Mouse (Mus musculus) liver, adult (tissue): ENCODE data around the gene Pbxip1.
A peak's percentile ranks its signal among the peaks of the same experiment; 100 is the strongest.

Source experiments
- GATA4 ChIP-seq: IDR thresholded peaks from 2 replicates; pipeline ENCODE4 v1.6.1; 2014; ENCODE audit warnings: mild to moderate bottlenecking, low read length; ENCODE audit not compliant: insufficient replicate concordance

The Pbxip1 gene

DNA sequence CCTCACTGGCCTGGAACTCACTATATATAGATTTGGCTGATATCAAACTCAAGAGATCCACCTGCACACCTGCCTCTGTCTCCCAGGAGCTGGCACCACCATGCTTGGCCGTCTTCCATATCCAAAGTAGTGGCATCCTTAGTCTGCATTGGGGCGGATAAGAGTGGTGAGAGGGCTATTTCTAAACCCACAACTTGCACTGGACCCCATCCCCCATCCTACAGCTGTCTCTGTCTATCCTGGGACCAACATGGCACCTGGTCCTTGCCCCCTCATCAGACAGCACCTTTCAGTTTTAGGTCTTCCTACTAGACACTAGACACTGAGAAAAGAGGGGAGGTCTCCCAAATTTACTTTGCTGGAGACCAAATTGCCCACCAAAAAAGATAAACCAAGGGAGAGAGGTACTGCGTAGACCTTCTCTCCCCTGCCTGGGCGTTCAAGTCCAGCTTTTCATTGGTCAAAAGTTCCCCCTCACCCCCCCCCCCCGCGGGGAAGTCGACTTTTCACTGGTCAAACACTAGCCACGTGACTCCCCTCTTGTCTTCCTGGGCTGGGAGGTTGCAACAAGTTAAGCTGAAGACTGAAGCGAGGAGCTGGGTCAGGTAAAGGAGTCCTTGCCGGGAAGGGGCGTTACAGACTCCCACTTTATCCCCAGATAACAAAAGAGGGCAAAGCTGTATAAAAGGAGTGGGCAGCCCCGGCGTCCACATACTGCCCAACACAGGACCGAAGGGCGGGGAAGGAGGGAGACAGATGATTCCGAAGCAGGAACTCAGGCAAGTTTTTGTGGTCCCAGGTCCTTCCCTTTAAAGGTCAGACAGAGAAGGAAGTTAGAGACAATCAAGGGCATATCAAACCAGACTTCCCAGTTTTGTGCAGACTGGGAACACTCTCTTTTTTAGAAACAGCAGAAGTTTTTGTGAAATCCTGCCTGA lies at the start of gene Pbxip1:
TSS of gene Pbxip1 (plus strand) at position 531 of the 938 bp plus-strand sequence.
- TF ChIP-seq GATA4 = no peak

GRCm38 (mm10) chr3:89387632-89388031 lies 48.9 kb upstream of the Pbxip1 start:
- TF ChIP-seq GATA4 = no peak

DNA sequence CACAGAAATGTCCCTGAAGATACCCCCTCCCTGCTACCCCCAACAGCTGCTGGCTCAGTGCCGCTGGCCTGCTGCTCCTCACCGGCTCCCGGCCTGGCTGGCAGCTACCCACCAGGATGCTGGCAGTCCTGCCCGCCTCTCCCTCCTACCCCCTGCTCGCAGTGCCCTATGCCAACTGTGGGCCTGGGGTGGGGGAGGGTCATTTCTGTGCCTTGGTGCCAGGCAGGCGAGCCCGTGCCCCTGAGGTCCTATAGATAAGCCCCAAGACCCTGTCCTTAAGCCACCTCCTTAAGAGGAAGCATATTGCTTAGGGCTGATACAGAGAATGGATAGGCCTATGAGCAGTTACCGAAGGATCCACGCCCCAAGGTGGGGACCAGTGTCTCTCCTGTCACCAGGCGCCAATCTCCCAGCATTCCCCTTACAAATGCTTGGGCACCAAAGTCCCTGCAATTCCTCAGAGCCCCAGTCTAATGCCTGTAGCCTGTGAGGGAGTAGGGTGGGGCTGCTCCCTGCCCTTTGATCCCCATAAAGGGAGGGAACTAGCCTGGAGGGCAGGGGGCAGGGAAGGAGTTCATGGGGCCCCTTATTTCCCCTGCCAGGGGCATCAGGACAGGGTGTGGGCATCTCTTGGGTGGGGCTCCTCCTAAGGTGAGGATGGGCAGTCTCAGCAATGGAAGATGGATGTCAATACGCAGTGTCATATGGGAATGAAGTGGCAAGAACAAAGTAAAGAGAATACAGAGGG lies 48.2 kb upstream of the Pbxip1 start:
- no peak for TF ChIP-seq GATA4

DNA sequence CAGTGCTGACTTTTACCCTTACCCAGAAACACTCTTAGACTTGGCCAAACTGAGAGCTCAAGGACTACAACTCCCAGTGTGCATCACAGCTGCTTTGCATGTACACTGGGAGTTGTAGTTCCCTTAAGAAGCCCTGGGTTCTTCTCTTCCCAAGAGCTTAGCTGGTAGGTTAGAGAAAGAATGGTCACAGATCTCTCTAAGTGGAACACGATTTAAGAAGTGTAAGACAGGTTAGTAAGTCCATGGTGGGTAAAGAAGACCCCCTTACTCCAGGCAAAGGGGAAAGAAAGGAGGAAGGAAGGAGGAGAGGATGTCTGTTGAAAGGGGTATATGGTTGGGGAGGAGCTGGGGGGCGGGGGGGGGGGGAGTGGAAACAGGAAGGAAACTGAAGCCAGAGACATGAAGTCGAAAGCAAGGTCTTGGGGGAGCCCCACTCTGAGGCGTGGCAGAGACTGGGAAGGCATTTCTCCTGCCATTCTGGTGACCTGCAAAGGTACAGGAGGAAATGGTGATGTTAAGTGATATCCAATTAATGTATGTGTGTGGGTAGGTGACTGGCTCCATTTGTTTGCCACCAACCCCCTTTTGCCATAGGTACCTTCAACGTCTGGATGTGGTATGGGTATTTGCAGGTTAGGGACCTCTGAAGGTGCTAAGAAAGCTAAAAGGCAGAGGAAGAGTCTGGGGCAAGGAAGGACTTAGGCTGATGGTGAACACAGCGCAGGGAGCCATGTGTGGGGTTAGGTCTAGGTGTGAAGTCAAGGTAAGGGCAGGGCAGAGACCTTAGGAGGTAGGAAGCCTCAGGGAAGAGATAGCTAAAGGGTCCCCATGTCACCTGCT lies 47.4 kb upstream of the Pbxip1 start:
- no peak for TF ChIP-seq GATA4

GRCm38 (mm10) chr3:89390111-89390515 lies 46.4 kb upstream of the Pbxip1 start:
- no peak for TF ChIP-seq GATA4

DNA sequence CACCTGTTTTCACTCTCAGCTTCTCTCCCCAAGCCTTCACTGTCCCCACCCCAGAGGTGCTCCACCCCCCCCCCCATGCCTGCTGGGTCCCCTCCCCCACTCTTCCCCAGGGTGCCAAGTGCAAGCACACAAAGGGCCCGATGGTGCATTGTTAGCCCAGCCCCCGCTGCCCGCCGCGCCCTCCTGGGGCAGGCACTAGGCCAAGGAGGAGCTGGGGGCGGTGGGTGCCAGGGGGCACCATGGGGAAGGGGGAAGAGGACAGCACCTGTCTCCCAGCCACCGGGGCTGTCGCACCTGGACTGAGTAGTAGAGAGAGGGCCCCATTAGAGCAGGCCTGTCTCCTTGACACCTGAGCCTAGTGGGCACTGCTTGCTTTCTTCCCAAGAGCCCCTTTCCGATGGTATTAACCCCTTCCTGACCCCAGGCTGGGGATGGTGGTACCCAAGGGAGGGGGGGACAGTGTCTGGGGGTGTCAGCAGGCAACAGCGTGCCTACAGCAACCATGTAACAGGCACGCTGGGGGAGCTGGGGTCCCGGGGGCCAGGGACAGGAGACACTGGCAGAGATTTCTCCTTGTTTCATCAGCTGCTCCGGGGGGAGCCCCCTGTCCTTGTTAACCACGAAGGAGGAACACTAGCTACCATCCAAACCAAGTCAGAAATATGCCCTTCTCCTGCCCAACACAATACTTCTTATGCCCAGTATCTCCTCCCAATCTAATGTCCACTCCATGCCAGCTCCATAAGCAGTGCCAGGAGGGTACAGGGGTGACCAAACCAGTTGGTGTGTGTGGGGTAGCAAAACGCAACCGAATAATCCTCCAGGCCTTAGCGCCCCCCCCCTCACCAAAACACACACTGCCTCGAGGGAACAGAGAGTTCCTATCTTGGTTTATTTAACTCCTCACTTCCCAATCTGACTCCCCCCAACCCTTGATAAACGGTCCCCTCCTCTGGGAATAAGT lies 45.5 kb upstream of the Pbxip1 start:
- TF ChIP-seq GATA4 = no peak

- TF ChIP-seq GATA4 = no peak
These were observed 44.6 kb upstream of the Pbxip1 start for GRCm38 (mm10) chr3:89391663-89392511.

- TF ChIP-seq GATA4 = no peak
These were observed 43.6 kb upstream of the Pbxip1 start for GRCm38 (mm10) chr3:89392871-89393311.

- peak; percentile 58; the same call in 1 of the 2 replicates for TF ChIP-seq GATA4
These were observed 42.9 kb upstream of the Pbxip1 start for GRCm38 (mm10) chr3:89393605-89394004.

DNA sequence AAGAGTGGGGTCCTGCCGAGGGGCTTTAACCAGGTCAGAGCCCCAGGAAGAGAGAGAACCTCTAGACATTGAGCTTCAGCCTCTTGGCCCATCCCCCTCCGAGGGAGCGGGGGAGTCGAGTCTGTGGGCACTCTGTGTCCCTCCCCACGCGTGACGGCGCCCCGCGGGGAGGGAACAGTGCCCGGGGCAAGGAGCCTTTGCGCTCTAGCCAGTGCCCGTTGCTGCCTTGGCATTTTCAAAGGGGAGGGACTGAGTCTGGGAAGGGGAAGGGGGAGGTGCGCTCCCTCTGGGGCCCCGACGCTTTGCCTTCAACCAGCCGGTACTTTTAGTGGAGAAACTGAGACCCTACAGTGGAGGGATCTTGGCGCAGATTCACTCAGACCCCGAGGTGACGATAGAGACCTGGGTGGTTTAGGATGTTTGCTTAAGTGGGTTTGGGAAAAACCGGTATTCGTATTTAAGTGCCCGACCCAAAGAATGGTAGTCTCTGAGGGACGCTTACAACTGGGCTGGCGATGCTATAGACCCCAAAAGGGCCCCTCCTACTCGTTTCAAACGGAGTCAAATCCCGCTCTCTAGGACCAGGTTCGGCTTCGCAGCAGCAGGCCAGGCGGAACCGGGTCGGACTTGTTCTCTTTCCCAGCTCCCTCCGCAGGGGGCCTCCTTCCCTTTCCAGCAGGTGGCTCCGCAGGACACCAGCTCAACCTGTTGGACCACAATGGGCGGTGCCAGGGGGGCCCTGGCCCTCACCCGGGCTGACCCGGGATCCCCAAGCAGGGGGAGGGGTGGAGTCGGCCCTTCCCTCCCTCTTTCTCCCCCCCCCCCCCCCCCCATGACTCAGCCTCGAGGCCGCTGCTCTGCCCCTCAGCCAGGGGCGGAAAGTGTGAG lies 42.3 kb upstream of the Pbxip1 start, which contains the start of gene Zbtb7b:
TSS of gene Zbtb7b (minus strand) at position 771 of the 888 bp plus-strand sequence.
- TF ChIP-seq GATA4 = no peak

DNA sequence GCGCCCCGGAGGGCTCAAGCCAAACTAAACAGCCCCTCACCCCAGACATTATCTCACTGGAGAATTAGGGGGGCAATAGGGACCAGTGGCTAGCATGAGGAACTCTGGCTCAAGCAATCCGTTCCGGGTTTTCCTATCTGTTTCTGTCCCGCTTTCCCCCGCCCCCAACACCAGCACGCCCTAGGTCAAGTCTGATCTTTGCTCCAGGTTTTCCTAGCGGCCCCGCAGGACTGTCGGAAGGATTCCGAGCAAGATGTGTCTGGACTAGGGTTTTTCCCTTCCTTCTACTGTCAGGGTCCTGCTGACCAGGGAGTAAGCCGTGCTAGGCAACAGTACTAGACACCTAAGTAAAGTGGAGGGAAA lies 41.6 kb upstream of the Pbxip1 start:
- peak; percentile 62; the same call in 1 of the 2 replicates for TF ChIP-seq GATA4

DNA sequence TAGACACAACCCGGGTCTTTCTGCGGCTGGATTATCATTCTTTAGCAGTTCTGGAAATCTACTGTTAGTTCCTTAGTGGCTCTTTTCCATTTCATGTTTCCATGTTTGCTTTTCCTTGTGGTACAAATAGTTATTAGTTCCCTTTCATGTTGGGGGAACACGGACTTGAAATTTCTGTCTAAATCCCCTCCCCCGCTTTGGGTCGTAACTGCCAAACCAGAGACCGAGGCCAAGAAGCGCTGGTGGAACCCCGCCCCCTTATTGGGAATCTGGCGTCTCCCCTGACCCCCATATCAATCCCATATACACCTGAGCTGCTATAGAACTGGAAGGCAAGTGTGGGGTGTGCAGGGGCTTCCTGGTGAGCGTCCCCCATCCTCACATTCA lies 41.1 kb upstream of the Pbxip1 start:
- no peak for TF ChIP-seq GATA4
